Mouse (Mus musculus) bone marrow, adult 2 months (tissue): ENCODE data around the gene Agmo.

Experiments
- CTCF ChIP-seq: fragments of 200-500 bp; IDR thresholded peaks from 2 replicates; pipeline ENCODE4 v1.5.1; 2011; ENCODE audit warnings: low read length, control low read depth; ENCODE audit not compliant: control insufficient read depth, insufficient read depth
- POLR2A ChIP-seq: fragments of 200-500 bp; IDR thresholded peaks from 2 replicates; pipeline ENCODE4 v1.6.1; 2011; ENCODE audit warnings: low read depth, mild to moderate bottlenecking, control low read depth, low read length, borderline replicate concordance; ENCODE audit not compliant: control insufficient read depth

DNA sequence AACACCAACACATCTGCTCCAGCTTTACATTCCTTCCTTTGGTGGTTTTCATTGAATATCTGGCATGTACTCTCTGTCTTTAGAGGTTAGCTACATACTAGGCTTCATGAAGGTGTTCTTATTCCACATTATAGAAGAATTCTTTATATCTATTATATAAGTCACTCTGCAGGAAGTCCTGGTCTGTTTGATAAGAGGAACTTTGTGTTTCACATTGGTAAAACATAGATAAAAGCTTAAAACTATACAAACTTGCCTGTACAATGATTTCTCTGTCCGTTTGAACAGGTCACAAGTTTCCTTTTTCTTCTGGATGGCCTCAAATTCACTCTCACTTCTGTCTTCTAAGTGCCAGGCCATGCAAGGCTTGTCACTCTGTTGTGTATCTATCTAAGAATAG, 316.8 kb downstream of the Agmo start:
- no peak for TF ChIP-seq CTCF
- TF ChIP-seq POLR2A = no peak
